Mouse (Mus musculus): ENCODE data around the gene Bag5. TPM values are rescaled to one million over a fixed set of nuclear protein-coding genes. Genes with fewer than 3 reads are reported as not detected.

The Bag5 gene
- polyA plus RNA-seq, 1 experiment: 20.6 TPM

- Histone ChIP-seq H3K79me2 (ENCODE audit: control insufficient read depth, insufficient read depth) (no peaks in the 10 kb centered on the region), H3K36me3 (ENCODE audit: control insufficient read depth, insufficient read depth) (peaks cover 13% of the 10 kb centered on the region), H3K4me3 (ENCODE audit: insufficient read depth, poor library complexity, severe bottlenecking) (no peak overlapping the region), H3K79me3 (ENCODE audit: low read depth) (no peaks in the 10 kb centered on the region), H3K27me3 (ENCODE audit: control insufficient read depth, insufficient read depth, insufficient read length) (no peaks in the 10 kb centered on the region), H3ac (ENCODE audit: control insufficient read depth, insufficient read length, low read depth) (no peak overlapping the region)
- TF ChIP-seq FOSL1 (IDR thresholded peaks at IDR 0.05; ENCODE audit: insufficient read depth, low read length, poor library complexity, severe bottlenecking) (no peak), MYOD1 (IDR thresholded peaks at IDR 0.05; ENCODE audit: control insufficient read depth, insufficient read length, low read depth) (no peak), USF1 (IDR thresholded peaks at IDR 0.05; ENCODE audit: low read depth) (no peak), MAX (IDR thresholded peaks at IDR 0.05) (no peak), CEBPB (IDR thresholded peaks at IDR 0.05; ENCODE audit: low read depth) (no peak), MYOG (IDR thresholded peaks at IDR 0.05; ENCODE audit: control insufficient read depth, extremely low read depth, insufficient read length) (no peak), CTCF (IDR thresholded peaks at IDR 0.05; ENCODE audit: control insufficient read depth, insufficient read depth, insufficient read length) (no peak)
Observed at GRCm38 (mm10) chr12:111688069-111688428, 25.0 kb downstream of the Bag5 start.

- Histone ChIP-seq H3K79me2 (ENCODE audit: control insufficient read depth, insufficient read depth) (no peaks in the 10 kb centered on the region), H3K79me3 (ENCODE audit: low read depth) (no peaks in the 10 kb centered on the region), H3K4me3 (ENCODE audit: insufficient read depth, poor library complexity, severe bottlenecking) (no peak overlapping the region), H3K36me3 (ENCODE audit: control insufficient read depth, insufficient read depth) (peaks cover 18% of the 10 kb centered on the region), H3K27me3 (ENCODE audit: control insufficient read depth, insufficient read depth, insufficient read length) (no peaks in the 10 kb centered on the region), H3ac (ENCODE audit: control insufficient read depth, insufficient read length, low read depth) (no peak overlapping the region)
- no peak for TF ChIP-seq MYOD1 (IDR thresholded peaks at IDR 0.05; ENCODE audit: control insufficient read depth, insufficient read length, low read depth)
- TF ChIP-seq MAX (IDR thresholded peaks at IDR 0.05): no peak
- no peak for TF ChIP-seq CEBPB (IDR thresholded peaks at IDR 0.05; ENCODE audit: low read depth)
- TF ChIP-seq CTCF (IDR thresholded peaks at IDR 0.05; ENCODE audit: control insufficient read depth, insufficient read depth, insufficient read length): no peak
Observed at GRCm38 (mm10) chr12:111687350-111688068, 25.5 kb downstream of the Bag5 start.

- Histone ChIP-seq H3K27me3 (ENCODE audit: control insufficient read depth, insufficient read depth, insufficient read length) (no peaks in the 10 kb centered on the region), H3ac (ENCODE audit: control insufficient read depth, insufficient read length, low read depth) (no peak overlapping the region), H3K79me3 (ENCODE audit: low read depth) (no peaks in the 10 kb centered on the region), H3K36me3 (ENCODE audit: control insufficient read depth, insufficient read depth) (peaks cover 27% of the 10 kb centered on the region), H3K4me3 (ENCODE audit: insufficient read depth, poor library complexity, severe bottlenecking) (no peak overlapping the region), H3K79me2 (ENCODE audit: control insufficient read depth, insufficient read depth) (no peaks in the 10 kb centered on the region)
- TF ChIP-seq FOSL1 (IDR thresholded peaks at IDR 0.05; ENCODE audit: insufficient read depth, low read length, poor library complexity, severe bottlenecking) (peak; percentile 2), MAX (IDR thresholded peaks at IDR 0.05) (peak; percentile 52), CTCF (IDR thresholded peaks at IDR 0.05; ENCODE audit: control insufficient read depth, insufficient read depth, insufficient read length) (no peak)
Observed at GRCm38 (mm10) chr12:111686390-111686789, 26.7 kb downstream of the Bag5 start.

- H3K27me3 ChIP-seq (ENCODE audit: control insufficient read depth, insufficient read depth, insufficient read length): no peaks in the 10 kb centered on the region
- no peak overlapping the region for H3ac ChIP-seq (ENCODE audit: control insufficient read depth, insufficient read length, low read depth)
- peaks cover 16% of the 10 kb centered on the region for H3K79me3 ChIP-seq (ENCODE audit: low read depth)
- H3K79me2 ChIP-seq (ENCODE audit: control insufficient read depth, insufficient read depth): peaks cover 18% of the 10 kb centered on the region
- TF ChIP-seq MYOG (IDR thresholded peaks at IDR 0.05; ENCODE audit: control insufficient read depth, extremely low read depth, insufficient read length) (no peak), MYOD1 (IDR thresholded peaks at IDR 0.05; ENCODE audit: control insufficient read depth, insufficient read length, low read depth) (no peak), MAX (IDR thresholded peaks at IDR 0.05) (no peak), CTCF (IDR thresholded peaks at IDR 0.05; ENCODE audit: control insufficient read depth, insufficient read depth, insufficient read length) (no peak), CEBPB (IDR thresholded peaks at IDR 0.05; ENCODE audit: low read depth) (no peak), USF1 (IDR thresholded peaks at IDR 0.05; ENCODE audit: low read depth) (no peak), FOSL1 (IDR thresholded peaks at IDR 0.05; ENCODE audit: insufficient read depth, low read length, poor library complexity, severe bottlenecking) (no peak)
- no peak overlapping the region for H3K4me3 ChIP-seq (ENCODE audit: insufficient read depth, poor library complexity, severe bottlenecking)
- peaks cover 35% of the 10 kb centered on the region for H3K36me3 ChIP-seq (ENCODE audit: control insufficient read depth, insufficient read depth)
Observed at GRCm38 (mm10) chr12:111682806-111683205, 30.3 kb downstream of the Bag5 start.

- no peaks in the 10 kb centered on the region for H3K27me3 ChIP-seq (ENCODE audit: control insufficient read depth, insufficient read depth, insufficient read length)
- no peak for TF ChIP-seq CEBPB (IDR thresholded peaks at IDR 0.05; ENCODE audit: low read depth)
- no peak for TF ChIP-seq MAX (IDR thresholded peaks at IDR 0.05)
- no peak for TF ChIP-seq USF1 (IDR thresholded peaks at IDR 0.05; ENCODE audit: low read depth)
- TF ChIP-seq MYOD1 (IDR thresholded peaks at IDR 0.05; ENCODE audit: control insufficient read depth, insufficient read length, low read depth): no peak
- TF ChIP-seq MYOG (IDR thresholded peaks at IDR 0.05; ENCODE audit: control insufficient read depth, extremely low read depth, insufficient read length): no peak
- no peak for TF ChIP-seq CTCF (IDR thresholded peaks at IDR 0.05; ENCODE audit: control insufficient read depth, insufficient read depth, insufficient read length)
- H3K79me3 ChIP-seq (ENCODE audit: low read depth): peaks cover 16% of the 10 kb centered on the region
- H3ac ChIP-seq (ENCODE audit: control insufficient read depth, insufficient read length, low read depth): no peak overlapping the region
- peaks cover 19% of the 10 kb centered on the region for H3K79me2 ChIP-seq (ENCODE audit: control insufficient read depth, insufficient read depth)
- H3K4me3 ChIP-seq (ENCODE audit: insufficient read depth, poor library complexity, severe bottlenecking): no peak overlapping the region
- H3K36me3 ChIP-seq (ENCODE audit: control insufficient read depth, insufficient read depth): peaks cover 35% of the 10 kb centered on the region
Observed at GRCm38 (mm10) chr12:111682003-111682402, 31.1 kb downstream of the Bag5 start.

- Histone ChIP-seq H3K79me3 (ENCODE audit: low read depth) (peaks cover 16% of the 10 kb centered on the region), H3K27me3 (ENCODE audit: control insufficient read depth, insufficient read depth, insufficient read length) (no peaks in the 10 kb centered on the region)
- TF ChIP-seq MAX (IDR thresholded peaks at IDR 0.05) (no peak), USF1 (IDR thresholded peaks at IDR 0.05; ENCODE audit: low read depth) (no peak), CEBPB (IDR thresholded peaks at IDR 0.05; ENCODE audit: low read depth) (no peak), CTCF (IDR thresholded peaks at IDR 0.05; ENCODE audit: control insufficient read depth, insufficient read depth, insufficient read length) (no peak), FOSL1 (IDR thresholded peaks at IDR 0.05; ENCODE audit: insufficient read depth, low read length, poor library complexity, severe bottlenecking) (no peak), MYOG (IDR thresholded peaks at IDR 0.05; ENCODE audit: control insufficient read depth, extremely low read depth, insufficient read length) (no peak), MYOD1 (IDR thresholded peaks at IDR 0.05; ENCODE audit: control insufficient read depth, insufficient read length, low read depth) (no peak)
Observed at GRCm38 (mm10) chr12:111681305-111681704, 31.8 kb downstream of the Bag5 start.

More at GRCm38 (mm10) chr12:111681305-111681704, 31.8 kb downstream of the Bag5 start:
- Histone ChIP-seq H3ac (ENCODE audit: control insufficient read depth, insufficient read length, low read depth) (no peak overlapping the region), H3K4me3 (ENCODE audit: insufficient read depth, poor library complexity, severe bottlenecking) (no peak overlapping the region), H3K36me3 (ENCODE audit: control insufficient read depth, insufficient read depth) (peaks cover 35% of the 10 kb centered on the region), H3K79me2 (ENCODE audit: control insufficient read depth, insufficient read depth) (peaks cover 19% of the 10 kb centered on the region)

All from C2C12 (cell line).